Mouse (Mus musculus) liver, embryonic 11.5 days (tissue): Measurements from ENCODE around the gene Elfn1. TPM values are rescaled to one million over a fixed set of nuclear protein-coding genes. Genes with fewer than 3 reads are reported as not detected.

Source experiments
- ATAC-seq: fragments of 200-750 bp; cut with Nextera tagmentation; replicated peaks from 2 replicates; pipeline ENCODE4 v1.8.0; 2017; ENCODE audit warnings: moderate number of reproducible peaks, mild to moderate bottlenecking, moderate TSS enrichment, moderate library complexity; ENCODE audit not compliant: low FRiP score
- DNase-seq: peaks from one replicate; pipeline ENCODE4 v3.0.0-alpha.2; 2017; ENCODE audit warnings: low spot score
- H3K27ac ChIP-seq: fragments of 300-500 bp; sonication (generic); 2 replicates; pipeline ENCODE4 v1.5.1; 2014; ENCODE audit warnings: mild to moderate bottlenecking, low read depth, low read length, control low read depth
- H3K27me3 ChIP-seq: fragments of 300-500 bp; sonication (generic); replicated peaks from 2 replicates; pipeline ENCODE4 v1.6.1; 2014; ENCODE audit warnings: low read length, mixed read lengths; ENCODE audit not compliant: control insufficient read depth, insufficient read depth
- H3K36me3 ChIP-seq: fragments of 300-500 bp; sonication (generic); 2 replicates; pipeline ENCODE4 v1.6.1; 2014; ENCODE audit warnings: mild to moderate bottlenecking, low read length, moderate library complexity, mixed read lengths; ENCODE audit not compliant: control insufficient read depth, insufficient read depth
- H3K4me1 ChIP-seq: fragments of 300-500 bp; sonication (generic); replicated peaks from 2 replicates; pipeline ENCODE4 v1.6.1; 2014; ENCODE audit warnings: low read length, mixed read lengths; ENCODE audit not compliant: control insufficient read depth, insufficient read depth
- H3K4me2 ChIP-seq: fragments of 300-500 bp; sonication (generic); 2 replicates; pipeline ENCODE4 v1.6.1; 2014; ENCODE audit warnings: mild to moderate bottlenecking, control low read depth, moderate library complexity
- H3K4me3 ChIP-seq: fragments of 300-500 bp; sonication (generic); 2 replicates; pipeline ENCODE4 v1.5.1; 2014; ENCODE audit warnings: low read depth, low read length, control low read depth
- H3K9ac ChIP-seq: fragments of 300-500 bp; sonication (generic); 2 replicates; pipeline ENCODE4 v1.6.1; 2014; ENCODE audit warnings: low read depth, low read length, control low read depth
- H3K9me3 ChIP-seq: fragments of 300-500 bp; sonication (generic); 2 replicates; pipeline ENCODE4 v1.6.1; 2016; ENCODE audit warnings: low read length, inconsistent platforms, mixed read lengths; ENCODE audit not compliant: control insufficient read depth
- WGBS: fragments of 180-500 bp; shearing (Covaris S2); extraction: QIAGEN DNeasy Blood & Tissue Kit; methylation state at CpG from one replicate; pipeline ENCODE4 v1.1.7; 2014; 5-methylcytosine and 5-hydroxymethylcytosine counted together
- polyA plus RNA-seq: library from polyadenylated mRNA; unstranded; fragments of >200 nt; fragmentation: Nextera tagmentation; extraction: Ambion mirVana; gene quantifications from 2 replicates; pipeline ENCODE4 v1.2.1, GENCODE M21; 2014

The Elfn1 gene
- polyA plus RNA-seq, 1 experiment from 2014 or later = 0.23 TPM

- H3K36me3 ChIP-seq = no peaks in the 10 kb centered on the region
- H3K27ac ChIP-seq = no peak overlapping the region
- H3K4me2 ChIP-seq = peak overlapping the region; percentile 39
- H3K9me3 ChIP-seq = no peaks in the 10 kb centered on the region
- ATAC-seq = no peak
- DNase-seq = no peak
- WGBS = 2% methylated on average over 12 of the region's 12 CpGs
- no peak overlapping the region for H3K9ac ChIP-seq
- H3K4me1 ChIP-seq = 0 out of 2 replicates have a peak, but pooled peaks cover 12% of the 10 kb centered on the region
- peaks cover 23% of the 10 kb centered on the region for H3K27me3 ChIP-seq
- H3K4me3 ChIP-seq = no peak overlapping the region
These were observed 23.2 kb downstream of the Elfn1 start for GRCm38 (mm10) chr5:139930927-139931351.

GRCm38 (mm10) chr5:139931947-139932540 lies 24.3 kb downstream of the Elfn1 start:
- Histone ChIP-seq H3K36me3 (no peaks in the 10 kb centered on the region), H3K4me2 (no peak overlapping the region), H3K9me3 (no peaks in the 10 kb centered on the region), H3K4me1 (0 out of 2 replicates have a peak, but pooled peaks cover 12% of the 10 kb centered on the region), H3K9ac (no peak overlapping the region), H3K4me3 (no peak overlapping the region), H3K27me3 (peaks cover 23% of the 10 kb centered on the region), H3K27ac (no peak overlapping the region)
- DNase-seq (no peak), ATAC-seq (no peak)
- 41% methylated on average over 15 of the region's 15 CpGs for WGBS

GRCm38 (mm10) chr5:139932595-139933271 lies 25.0 kb downstream of the Elfn1 start:
- ATAC-seq = no peak
- DNase-seq = peak; percentile 65
- Histone ChIP-seq H3K4me2 (no peak overlapping the region), H3K9me3 (no peaks in the 10 kb centered on the region), H3K4me3 (no peak overlapping the region), H3K4me1 (0 out of 2 replicates have a peak, but pooled peaks cover 12% of the 10 kb centered on the region), H3K36me3 (no peaks in the 10 kb centered on the region), H3K27me3 (peaks cover 20% of the 10 kb centered on the region), H3K27ac (no peak overlapping the region), H3K9ac (no peak overlapping the region)
- WGBS = 36% methylated on average over 13 of the region's 13 CpGs

- no peak overlapping the region for H3K9ac ChIP-seq
- WGBS = 45% methylated on average over 7 of the region's 7 CpGs
- no peaks in the 10 kb centered on the region for H3K36me3 ChIP-seq
- peaks cover 20% of the 10 kb centered on the region for H3K27me3 ChIP-seq
- H3K27ac ChIP-seq = no peak overlapping the region
- 0 out of 2 replicates have a peak, but pooled peaks cover 12% of the 10 kb centered on the region for H3K4me1 ChIP-seq
- H3K4me2 ChIP-seq = no peak overlapping the region
- ATAC-seq (no peak), DNase-seq (no peak)
- no peak overlapping the region for H3K4me3 ChIP-seq
- H3K9me3 ChIP-seq = no peaks in the 10 kb centered on the region
These were observed 25.7 kb downstream of the Elfn1 start for GRCm38 (mm10) chr5:139933476-139933875.

GRCm38 (mm10) chr5:139936431-139936830 lies 28.7 kb downstream of the Elfn1 start:
- no peak overlapping the region for H3K9ac ChIP-seq
- no peaks in the 10 kb centered on the region for H3K36me3 ChIP-seq
- ATAC-seq = no peak
- H3K4me2 ChIP-seq = no peak overlapping the region
- H3K9me3 ChIP-seq = peaks cover 2% of the 10 kb centered on the region; the same call in 1 of the 2 replicates
- peaks cover 13% of the 10 kb centered on the region for H3K27me3 ChIP-seq
- peaks cover 5% of the 10 kb centered on the region; the same call in 1 of the 2 replicates for H3K4me1 ChIP-seq
- H3K27ac ChIP-seq = no peak overlapping the region
- H3K4me3 ChIP-seq = no peak overlapping the region
- DNase-seq = no peak
- 80% methylated on average over 13 of the region's 13 CpGs for WGBS

- no peaks in the 10 kb centered on the region for H3K4me1 ChIP-seq
- H3K36me3 ChIP-seq = no peaks in the 10 kb centered on the region
- H3K9ac ChIP-seq = no peak overlapping the region
- H3K27ac ChIP-seq = no peak overlapping the region
- WGBS = 37% methylated on average over 7 of the region's 7 CpGs
- H3K4me3 ChIP-seq = no peak overlapping the region
- ATAC-seq = no peak
- H3K27me3 ChIP-seq = no peaks in the 10 kb centered on the region
- no peak for DNase-seq
- no peak overlapping the region for H3K4me2 ChIP-seq
- H3K9me3 ChIP-seq = peaks cover 2% of the 10 kb centered on the region; the same call in 1 of the 2 replicates
These were observed 37.0 kb downstream of the Elfn1 start for GRCm38 (mm10) chr5:139944697-139945096.

GRCm38 (mm10) chr5:139945715-139946364 lies 38.1 kb downstream of the Elfn1 start:
- H3K4me2 ChIP-seq = no peak overlapping the region
- H3K9ac ChIP-seq = no peak overlapping the region
- 65% methylated on average over 12 of the region's 12 CpGs for WGBS
- H3K27me3 ChIP-seq = no peaks in the 10 kb centered on the region
- DNase-seq = no peak
- no peak overlapping the region for H3K27ac ChIP-seq
- no peaks in the 10 kb centered on the region for H3K4me1 ChIP-seq
- H3K9me3 ChIP-seq = no peaks in the 10 kb centered on the region
- H3K36me3 ChIP-seq = no peaks in the 10 kb centered on the region
- ATAC-seq = no peak
- no peak overlapping the region for H3K4me3 ChIP-seq

- no peak for DNase-seq
- Histone ChIP-seq H3K4me1 (no peaks in the 10 kb centered on the region), H3K4me2 (no peak overlapping the region), H3K36me3 (no peaks in the 10 kb centered on the region), H3K27ac (no peak overlapping the region), H3K9me3 (no peaks in the 10 kb centered on the region), H3K9ac (no peak overlapping the region), H3K4me3 (no peak overlapping the region), H3K27me3 (no peaks in the 10 kb centered on the region)
- WGBS = 89% methylated on average over 5 of the region's 5 CpGs
- ATAC-seq = no peak
These were observed 39.7 kb downstream of the Elfn1 start for GRCm38 (mm10) chr5:139947446-139947845.
